Mouse (Mus musculus) ES-CJ7 (cell line): ENCODE results near the gene Polr2i.
"Not testable (repeated sequence)": the region's sequence is repeated elsewhere in the genome, so short reads cannot be mapped to it uniquely, and the experiment has no call there.

Experiments
- DNase-seq: peaks from one replicate; pipeline ENCODE4 v3.0.0; 2011; ENCODE audit warnings: low read depth, low spot score

Polr2i gene

DNA sequence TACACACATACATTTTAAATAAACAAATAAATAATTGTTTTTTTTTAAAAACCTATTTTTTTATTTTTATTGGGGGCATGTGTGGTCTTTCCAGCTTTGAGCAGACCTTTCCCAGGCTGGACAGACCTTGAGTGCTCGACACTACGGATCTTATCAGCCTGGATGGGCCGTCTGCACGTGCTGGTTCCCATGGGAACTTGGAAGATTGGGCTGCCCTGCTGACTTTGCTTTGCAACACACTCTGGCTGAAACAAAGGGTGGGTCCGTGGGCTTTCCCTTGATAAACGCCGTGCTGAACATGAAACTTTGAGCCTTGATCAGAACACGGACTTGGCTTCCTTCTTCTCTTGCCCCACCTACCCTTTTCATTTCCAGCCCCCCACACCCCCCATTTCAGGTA, 27.4 kb upstream of the Polr2i start:
- DNase-seq, result no peak

DNA sequence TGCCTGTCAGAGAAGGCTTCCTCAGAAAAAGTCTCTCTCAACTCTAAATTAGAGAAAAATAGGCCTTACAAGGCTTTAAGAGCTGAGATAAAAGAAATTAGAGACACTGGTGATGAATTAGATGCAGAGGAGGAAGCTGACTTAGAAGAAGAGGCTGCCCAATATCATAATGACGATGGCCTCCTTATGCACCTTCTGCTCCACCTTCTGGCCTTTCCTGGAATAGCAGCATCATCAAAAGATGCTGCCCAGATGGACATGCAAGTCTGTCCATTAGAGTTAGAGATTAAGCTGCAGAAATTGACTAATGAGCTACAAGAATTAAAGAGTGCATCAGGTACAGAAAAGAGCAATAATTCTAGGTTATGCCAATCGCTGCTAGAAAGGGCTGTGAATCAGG, 26.4 kb upstream of the Polr2i start:
- DNase-seq, result peak; percentile 69

DNA sequence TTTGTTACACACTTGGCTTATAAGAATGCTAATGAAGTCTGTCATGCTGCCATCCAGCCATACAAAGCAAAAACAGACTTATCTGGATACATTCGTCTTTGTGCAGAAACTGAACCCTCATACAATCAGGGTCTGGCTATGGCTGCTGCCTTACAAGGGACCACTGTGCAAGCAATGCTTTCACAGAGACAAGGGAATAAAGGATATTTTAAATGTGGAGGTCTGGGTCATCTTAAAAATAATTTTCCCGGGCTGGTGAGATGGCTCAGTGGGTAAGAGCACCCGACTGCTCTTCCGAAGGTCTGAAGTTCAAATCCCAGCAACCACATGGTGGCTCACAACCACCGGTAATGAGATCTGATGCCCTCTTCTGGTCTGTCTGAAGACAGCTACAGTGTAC, 25.4 kb upstream of the Polr2i start:
- DNase-seq, result not testable (repeated sequence)

DNA sequence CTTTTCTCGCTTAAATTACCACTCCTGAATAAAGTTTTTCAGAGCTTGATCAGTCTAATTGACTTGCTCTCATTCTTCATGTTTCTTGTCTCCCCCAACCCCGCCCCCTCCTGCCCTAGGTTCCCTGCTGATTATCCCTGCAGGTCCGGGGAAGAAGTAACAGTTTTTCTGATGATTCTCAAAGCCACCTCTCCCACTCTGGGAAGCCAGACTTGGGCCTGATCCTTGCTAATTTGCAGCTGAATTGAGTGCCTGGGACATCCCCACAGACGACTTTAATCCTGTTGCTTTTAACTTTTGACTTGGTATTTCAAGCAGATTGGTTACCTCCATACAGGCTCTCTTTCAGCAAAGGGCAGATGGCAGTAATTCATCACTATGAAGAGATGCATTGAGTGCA, 20.7 kb upstream of the Polr2i start:
- peak; percentile 62 for DNase-seq

DNA sequence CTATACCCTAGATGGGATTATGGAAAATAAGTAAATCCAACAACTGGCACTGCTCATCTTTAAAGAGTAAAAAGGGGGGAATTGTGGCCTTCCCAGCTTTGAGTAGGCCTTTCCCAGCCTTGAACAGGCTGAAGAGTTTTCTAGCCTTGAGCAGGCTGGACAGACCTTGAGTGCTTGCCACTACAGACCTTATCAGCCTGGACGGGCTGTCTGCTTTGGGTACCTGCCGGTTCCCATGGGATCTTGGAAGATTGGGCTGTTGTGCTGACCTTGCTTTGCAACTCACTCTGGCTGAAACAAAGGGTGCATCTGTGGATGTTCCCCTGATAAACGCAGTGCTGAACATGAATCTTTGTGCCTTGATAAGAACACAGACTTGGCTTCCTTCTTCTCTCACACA, 17.9 kb upstream of the Polr2i start:
- no peak for DNase-seq

DNA sequence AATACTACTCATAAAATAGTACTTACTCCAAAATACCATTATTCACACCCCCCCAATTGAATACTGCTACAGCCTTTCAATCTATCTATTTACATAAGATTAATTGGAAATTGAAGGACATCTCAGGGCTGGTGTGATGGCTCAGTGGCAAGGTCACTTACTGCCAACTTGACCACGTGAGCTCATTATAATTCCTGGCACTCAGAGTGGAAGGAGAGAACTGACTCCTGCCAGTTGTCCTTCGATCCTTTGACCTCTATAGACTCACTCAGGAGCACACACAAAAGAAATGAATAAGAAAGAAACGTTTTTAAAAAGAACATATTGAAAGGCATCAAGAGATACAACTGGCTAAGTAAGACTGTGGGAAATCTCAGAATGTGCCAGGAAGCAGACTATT, 15.9 kb upstream of the Polr2i start:
- peak; percentile 78 for DNase-seq

DNA sequence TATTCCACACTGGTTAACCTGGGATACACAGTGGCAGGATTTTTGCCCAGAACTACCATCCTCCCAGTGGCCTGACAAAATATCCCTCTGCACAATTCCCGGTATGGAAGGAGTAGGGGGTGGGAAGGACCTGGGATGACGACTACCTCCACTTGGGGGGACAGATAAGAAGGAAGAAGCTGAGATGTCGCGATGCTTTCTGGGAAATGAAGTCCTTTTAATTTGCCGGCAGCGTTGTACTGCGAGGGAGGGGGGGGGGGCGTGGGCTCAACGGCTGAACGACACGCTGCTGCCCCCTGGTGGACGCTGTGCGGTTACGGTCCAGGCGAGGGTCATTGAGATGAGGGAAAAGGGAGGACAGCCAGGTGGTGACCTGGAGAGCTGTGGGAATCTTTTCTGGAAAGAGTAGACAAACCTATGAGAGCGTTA, 15.0 kb upstream of the Polr2i start:
- DNase-seq, result peak; percentile 92

DNA sequence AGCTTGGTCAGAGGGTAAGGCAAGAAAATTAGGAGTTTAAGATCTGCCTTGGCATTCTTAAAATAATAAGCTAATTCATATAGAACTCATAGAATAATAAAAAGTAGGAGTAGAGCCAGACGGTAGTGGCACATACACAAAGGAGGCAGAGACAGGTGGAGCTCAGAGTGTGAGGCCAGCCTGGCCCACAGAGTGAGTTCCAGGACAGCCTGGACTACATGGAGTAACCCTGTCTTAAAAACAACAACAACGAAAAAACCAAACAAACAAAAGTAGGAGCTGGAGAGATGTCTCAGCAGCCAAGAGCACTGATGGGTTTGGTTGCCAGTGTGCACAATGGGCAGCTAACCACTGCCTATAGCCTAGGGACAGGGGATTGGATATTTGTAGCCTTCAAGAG, 14.5 kb upstream of the Polr2i start:
- DNase-seq, result no peak

DNA sequence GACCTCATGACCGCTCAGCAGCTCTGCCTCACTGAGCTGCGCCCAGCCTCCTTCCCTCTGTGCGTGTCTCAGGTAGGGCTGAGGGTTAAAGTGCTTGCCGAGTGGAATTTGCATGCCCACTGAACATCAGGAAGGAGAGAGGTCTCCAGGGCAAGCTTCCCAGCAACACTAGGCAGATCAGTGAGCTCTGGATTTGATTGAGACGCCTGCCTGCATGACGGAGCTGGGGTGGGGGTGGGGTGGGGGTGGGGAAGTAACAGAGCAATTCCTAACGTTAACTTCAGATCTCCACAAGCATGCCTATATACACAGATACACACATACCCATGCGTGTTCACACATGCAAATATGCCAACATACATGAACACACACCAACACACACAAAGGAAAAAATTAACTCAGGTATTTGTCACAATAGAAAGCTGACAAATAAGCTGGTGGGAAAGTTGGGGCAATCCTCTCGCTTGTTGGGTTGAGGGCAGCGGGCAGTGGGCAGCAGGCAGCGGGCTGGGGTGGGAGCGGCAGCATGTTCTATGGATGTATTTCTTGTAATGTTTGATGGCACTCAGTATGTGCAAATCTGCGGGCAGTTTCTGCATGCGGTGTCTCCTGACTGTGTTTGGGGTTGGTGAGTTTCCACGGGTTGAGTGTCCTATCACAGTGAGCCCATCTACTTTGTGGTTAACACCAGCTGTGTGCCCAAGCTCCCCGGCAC, 12.3 kb upstream of the Polr2i start:
- peak; percentile 92 for DNase-seq

DNA sequence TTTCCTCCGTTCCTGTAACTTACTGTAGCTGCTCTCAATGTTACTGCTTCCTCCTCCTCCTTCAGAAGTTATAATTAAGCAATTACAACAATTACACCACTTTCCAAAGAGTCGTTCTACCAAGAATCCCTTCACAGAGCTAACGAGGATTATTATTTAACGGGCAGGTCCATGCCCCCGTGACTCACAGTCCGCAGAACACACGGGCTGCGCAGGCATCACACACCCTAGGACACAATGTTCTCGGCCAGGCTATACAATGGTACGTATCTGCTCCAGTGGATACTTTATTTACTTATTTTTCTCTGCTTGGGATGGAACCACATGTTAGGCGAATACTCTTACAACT, 11.8 kb upstream of the Polr2i start:
- DNase-seq, result no peak

DNA sequence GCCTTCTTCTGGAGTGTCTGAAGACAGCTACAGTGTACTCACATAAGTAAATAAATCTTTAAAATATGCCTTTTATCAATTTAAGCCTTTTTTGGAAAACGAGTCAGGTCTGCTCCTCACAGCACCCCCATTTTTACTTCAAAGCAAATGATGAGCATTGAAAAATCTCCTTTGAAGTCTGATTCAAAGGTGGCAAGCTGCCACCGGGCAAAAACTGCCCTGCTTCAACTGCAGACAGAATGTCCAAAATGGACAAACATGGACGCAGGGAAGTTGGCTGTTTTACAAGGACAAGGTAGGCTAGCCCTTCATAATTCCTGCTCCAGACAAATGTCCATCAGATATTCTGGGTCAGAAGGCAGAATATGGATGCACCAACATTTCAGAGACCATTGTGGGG, 10.3 kb upstream of the Polr2i start:
- no peak for DNase-seq

DNA sequence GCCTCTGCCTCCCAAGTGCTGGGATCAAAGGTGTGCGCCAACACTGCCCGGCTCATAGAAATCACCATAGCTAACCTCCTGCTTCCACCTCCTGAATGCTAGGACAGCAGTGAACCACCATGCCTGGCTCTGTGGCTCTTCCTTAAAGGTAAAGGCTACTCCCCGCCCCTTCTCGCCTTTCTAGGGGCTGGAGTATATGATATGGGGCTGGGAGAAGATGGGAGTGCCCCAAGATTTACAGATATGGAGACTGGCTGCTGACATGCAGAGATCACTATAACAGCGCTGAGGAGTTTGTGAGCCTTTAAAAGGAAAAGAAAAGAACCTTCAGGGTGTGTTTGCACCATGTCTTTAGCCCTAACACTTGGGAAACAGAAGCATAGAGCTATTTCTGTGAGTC, 9.5 kb upstream of the Polr2i start:
- no peak for DNase-seq

DNA sequence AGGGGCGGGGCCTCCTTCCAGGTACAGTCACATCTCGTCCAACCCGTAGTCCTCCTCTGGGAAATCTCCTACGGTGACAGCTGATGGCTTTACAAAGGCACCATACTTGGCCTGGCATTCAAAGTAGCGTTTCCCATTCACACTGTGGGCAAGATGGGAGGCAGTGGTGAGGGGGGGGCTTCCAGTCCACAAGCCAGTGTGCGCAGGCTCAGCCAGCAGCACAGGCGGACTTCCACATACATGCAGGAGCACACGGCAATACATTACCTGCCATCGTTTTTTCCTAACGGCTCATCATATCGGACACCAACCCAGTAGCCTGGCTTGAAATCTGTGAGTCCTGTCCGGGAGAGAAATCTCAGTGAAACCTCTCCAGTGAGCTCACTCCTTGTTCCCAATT, 7.5 kb upstream of the Polr2i start:
- no peak for DNase-seq

DNA sequence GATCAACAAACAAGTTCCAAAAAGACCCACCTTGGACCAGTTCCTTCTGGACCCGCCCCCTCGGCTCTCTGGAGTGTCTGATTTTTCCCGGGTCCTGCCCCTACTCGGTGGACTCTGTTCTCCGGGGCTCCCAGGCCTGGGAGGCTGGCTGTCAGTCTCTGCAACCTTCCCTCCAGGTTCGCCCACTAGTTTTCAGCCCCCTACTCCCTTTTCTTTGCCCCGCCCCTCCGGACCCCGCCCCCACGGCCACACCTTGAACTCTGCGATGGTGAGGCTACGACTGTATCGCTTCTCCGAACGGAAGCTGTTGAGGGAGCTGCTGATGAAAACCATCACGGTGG, 450 bp upstream of the Polr2i start:
- DNase-seq, result no peak

DNA sequence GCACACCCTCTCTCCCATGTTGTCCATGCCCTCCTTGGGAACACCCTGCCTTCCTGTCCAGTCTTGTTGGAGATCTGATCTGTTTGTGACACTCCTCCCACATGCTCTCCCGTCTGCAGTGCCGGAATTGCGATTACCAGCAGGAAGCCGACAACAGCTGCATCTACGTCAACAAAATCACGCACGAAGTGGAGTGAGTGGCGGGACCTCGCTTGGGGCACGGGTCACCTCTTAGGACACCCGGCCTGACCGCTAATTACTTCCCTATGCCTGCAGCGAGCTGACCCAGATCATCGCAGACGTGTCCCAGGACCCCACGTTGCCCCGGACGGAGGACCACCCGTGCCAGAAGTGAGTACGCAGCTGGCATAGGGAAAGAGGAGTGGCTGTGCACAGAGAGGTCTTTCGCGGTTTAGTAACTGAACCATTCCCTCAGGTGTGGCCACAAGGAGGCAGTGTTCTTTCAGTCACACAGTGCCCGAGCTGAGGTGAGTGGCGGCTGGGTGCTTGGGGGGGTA, 942 bp downstream of the Polr2i start:
- DNase-seq, result peak; percentile 89

DNA sequence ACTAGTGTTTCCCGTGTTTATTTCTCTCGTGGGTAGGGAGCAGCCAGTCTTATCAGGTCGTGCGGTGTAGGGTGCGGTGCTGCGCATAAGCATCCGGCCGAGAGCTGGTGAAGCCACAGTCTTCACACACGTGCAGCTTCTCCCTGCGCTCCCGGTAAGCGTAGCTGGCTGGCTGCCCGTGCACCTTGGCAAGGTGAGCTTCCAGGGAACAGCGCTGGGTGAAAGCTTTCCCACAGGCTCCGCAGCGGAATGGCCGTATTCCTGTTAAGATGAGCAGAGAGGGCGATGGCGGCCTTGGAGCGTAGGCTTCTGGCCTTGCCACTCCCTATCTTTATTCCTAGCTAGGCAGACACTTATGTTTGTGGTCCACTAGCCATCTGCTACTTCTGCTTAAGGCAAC, 1.6 kb downstream of the Polr2i start:
- no peak for DNase-seq

DNA sequence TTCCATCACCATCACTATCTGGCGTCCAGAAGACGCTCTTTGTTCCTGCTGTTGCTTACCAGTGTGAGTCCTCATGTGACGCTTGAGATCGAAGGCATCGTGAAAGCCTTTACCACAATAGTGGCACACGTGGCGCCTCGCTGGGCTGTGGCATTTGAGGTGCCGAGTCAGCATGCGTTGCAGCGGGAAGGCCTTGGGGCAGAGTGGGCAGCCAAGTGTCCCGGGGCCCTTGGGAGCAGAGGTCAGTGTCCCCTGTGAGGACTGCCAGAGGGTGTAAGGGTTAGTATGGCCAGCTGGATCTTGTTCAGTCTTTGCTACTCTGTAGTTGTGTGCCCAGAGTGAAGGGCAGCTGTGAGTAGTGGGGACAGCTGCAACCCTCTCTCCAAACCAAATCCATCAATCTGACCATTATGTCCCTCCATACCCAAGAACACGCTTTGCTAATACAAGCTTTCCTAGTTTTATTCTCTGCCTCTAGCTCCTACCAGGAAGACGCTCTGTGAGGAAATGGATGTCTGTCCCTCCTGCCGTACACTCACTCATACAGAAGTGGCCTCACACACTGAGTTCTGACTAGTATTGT, 2.6 kb downstream of the Polr2i start:
- no peak for DNase-seq

DNA sequence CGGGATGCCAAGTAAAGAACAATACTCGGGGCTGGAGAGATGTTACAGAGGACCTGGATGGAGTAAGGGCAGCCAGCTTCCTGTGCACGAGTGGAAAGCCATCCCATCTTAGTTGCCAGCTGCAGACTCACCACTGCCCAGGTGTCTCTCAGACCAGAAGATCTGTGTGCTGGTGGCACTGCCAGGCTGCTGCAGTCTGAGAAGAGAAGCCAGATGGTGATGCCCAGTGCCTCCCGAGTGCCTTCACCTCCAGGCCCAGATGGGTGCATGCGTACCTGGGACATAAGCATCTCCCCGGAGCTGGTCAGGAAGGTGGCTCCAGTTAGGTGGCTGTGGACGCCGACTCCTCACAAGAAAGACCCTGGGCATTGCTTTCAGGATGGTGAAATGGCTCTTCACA, 3.3 kb downstream of the Polr2i start:
- DNase-seq, result no peak

DNA sequence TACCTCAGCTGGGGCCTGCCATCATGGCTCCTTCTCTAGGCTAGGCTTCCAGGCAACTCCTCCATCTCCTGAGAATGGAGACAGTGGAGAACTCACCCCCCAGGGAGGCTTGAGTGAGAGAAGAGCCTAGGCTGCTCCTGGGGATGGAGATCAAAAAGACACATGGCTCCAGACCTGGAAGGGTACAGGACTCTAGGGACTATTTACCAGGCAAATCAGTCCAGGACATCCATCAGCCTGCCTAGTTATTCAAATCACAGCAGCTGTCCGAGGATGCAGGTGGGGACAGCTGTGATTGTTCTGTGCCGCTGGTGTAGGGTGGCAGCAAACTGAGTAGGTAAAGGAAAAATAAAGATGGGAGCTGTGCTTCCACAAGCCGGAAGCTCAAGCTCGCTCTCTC, 3.9 kb downstream of the Polr2i start, which contains the start of gene Ovol3:
Gene Ovol3 (minus strand): TSS at position 101 of the 400 bp plus-strand sequence.
- no peak for DNase-seq

DNA sequence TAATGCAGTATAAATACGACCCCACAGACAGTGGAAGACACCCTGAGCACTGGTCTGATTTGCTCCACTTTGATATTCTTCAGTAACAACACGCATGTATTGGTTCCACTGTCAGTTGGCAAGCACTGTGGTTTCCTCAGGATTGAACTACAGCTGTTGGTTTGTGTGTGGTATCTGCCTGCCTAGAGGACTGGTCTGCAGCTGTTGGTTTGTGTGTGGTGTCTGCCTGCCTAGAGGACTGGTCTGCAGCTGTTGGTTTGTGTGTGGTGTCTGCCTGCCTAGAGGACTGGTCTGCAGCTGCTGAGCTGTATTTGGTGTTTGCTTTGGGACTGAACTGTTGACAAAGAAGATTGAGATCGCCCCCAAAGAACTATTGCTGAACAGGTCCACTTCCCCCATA, 5.6 kb downstream of the Polr2i start:
- DNase-seq, result not testable (repeated sequence)

DNA sequence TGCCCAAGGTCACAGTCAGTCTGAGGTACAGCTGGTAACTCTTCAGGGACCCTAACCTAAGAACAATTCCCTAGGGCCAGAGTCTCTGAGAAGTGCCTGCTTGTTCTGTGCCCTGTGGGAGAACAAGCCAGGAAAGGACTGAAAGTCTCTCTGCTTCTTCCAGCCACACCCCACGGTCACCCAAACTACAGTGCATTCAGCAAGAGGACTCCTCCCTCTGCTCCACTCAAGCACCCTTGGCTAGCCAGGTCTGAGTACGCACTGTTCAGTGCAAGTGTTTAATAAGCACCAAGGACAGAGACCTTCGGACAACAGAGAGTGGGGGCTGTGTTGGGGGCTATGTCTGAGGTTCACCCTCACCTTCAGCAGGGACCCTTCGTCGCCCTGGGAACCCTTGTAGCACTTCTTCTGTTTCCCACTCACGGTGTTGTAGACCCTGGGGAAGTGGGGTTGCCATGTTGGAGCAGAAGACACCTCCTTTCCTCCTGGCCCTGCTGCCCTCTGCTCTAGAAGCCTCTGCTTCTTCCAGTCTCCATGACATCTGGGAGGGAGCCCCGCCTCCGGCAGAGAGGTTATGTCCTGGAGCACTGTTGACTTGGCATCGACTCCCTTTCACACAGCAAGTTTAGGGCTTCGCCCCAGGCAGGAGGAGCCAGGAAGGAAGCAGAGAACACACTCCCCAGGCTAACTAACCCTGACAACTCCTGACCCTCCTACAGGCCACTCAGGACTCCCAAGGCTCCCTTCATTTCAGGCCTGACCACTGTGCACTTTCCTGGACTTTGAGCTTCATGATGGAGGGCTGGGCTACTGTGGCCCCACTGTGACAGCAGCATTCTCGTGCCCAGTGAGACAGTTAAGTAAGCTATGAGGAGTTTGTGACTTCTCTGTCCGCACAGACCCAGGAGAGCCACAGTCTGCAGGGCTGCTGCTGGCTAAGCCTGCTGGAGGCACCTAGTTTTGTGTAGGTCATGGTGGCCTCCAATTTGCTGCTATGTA, 20.5 kb downstream of the Polr2i start:
- peak; percentile 33 for DNase-seq

DNA sequence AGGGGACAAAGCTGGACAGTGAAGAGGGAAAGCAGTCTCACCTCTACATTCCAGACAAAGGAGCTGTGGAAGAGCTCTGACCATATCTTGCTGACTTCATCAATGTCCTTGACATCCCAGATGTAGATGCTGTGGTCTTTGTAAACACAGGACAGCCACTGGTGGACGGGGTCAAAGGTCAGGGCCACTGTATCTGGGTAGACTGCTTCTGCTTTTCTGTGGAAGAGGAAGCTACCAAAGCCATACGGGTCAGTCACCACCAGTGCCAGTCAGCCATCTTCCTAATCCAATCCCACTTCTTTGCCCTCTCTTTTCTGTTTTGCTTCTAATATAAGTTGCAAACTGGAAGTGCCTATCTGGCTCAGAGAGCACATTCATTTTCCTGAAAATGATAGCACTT, 33.3 kb downstream of the Polr2i start:
- peak; percentile 21 for DNase-seq
